Mouse (Mus musculus): ENCODE measurements around the gene 9130409I23Rik.

DNA sequence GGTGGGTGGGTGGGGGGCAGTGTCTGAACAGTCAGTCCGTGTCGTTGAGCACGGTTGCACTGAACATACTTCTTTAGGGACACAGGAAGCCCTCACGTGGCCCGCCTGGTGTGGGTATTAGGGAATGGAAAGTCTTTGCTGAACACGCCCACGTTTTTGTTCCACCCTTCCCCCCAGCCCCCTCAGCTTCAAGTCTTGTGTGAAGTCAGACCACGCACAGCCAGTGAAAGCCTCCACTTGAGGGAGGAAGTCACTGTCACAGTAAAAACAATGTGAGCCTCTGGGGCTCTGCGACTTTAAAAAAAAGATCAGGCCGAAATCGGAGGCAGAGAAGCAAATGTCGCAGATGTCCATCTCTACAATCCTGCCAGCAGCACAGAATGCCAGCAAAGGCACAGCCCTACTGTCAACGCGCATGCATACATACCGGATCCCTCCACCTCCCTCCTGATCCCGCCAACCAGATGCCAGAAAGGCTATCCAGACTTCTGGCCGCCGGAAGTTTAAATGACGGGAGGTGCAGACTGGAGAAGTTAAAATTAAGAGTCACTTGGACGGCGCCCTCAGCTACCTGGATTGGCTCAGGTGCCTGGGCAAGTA is 34.4 kb upstream of the 9130409I23Rik start:
- no peak for TF ChIP-seq CTCF (IDR thresholded peaks at IDR 0.05; ENCODE audit: low read depth)
- no peak for TF ChIP-seq EP300 (IDR thresholded peaks at IDR 0.05; ENCODE audit: low read depth)

Data from liver, postnatal 0 days (tissue).